Mouse (Mus musculus) liver, adult 2 months (tissue): Measurements from ENCODE around the gene Gm20741. TPM values are rescaled to one million over a fixed set of nuclear protein-coding genes. Genes with fewer than 3 reads are reported as not detected.

Source experiments
- DNase-seq: peaks from one replicate; pipeline ENCODE4 v3.0.0-alpha.2; 2011; ENCODE audit warnings: low read depth, low spot score; ENCODE audit errors: extremely low read depth
- H3K27ac ChIP-seq: fragments of 200-500 bp; replicated peaks from 2 replicates; pipeline ENCODE4 v1.5.1; 2012; ENCODE audit warnings: low read depth, mild to moderate bottlenecking, control low read depth, inconsistent platforms, low read length; ENCODE audit not compliant: insufficient read depth
- H3K27me3 ChIP-seq: fragments of 200-500 bp; 2 replicates; pipeline ENCODE4 v1.6.1; 2012; ENCODE audit warnings: mild to moderate bottlenecking, moderate library complexity, low read length, inconsistent platforms; ENCODE audit not compliant: control insufficient read depth, insufficient read depth
- H3K36me3 ChIP-seq: fragments of 200-500 bp; 2 replicates; pipeline ENCODE4 v1.6.1; 2012; ENCODE audit warnings: low read length, inconsistent platforms; ENCODE audit not compliant: control insufficient read depth, insufficient read depth
- H3K4me1 ChIP-seq: fragments of 200-500 bp; 2 replicates; pipeline ENCODE4 v1.6.1; 2011; ENCODE audit warnings: low read length; ENCODE audit not compliant: control insufficient read depth, insufficient read depth
- H3K4me3 ChIP-seq: fragments of 200-500 bp; 2 replicates; pipeline ENCODE4 v1.5.1; 2011; ENCODE audit warnings: low read depth, mild to moderate bottlenecking, control low read depth, low read length, moderate library complexity; ENCODE audit not compliant: insufficient read depth
- H3K79me2 ChIP-seq: fragments of 200-500 bp; 2 replicates; pipeline ENCODE4 v1.6.1; 2012; ENCODE audit warnings: inconsistent platforms, mild to moderate bottlenecking, low read length, moderate library complexity; ENCODE audit not compliant: control insufficient read depth, insufficient read depth
- H3K9ac ChIP-seq: fragments of 200-500 bp; 2 replicates; pipeline ENCODE4 v1.6.1; 2012; ENCODE audit warnings: low read depth, mild to moderate bottlenecking, control low read depth, inconsistent platforms, low read length
- CTCF ChIP-seq: fragments of 200-500 bp; IDR thresholded peaks from 2 replicates; pipeline ENCODE4 v1.5.1; 2011; ENCODE audit warnings: low read depth, low read length, control low read depth
- POLR2A ChIP-seq: fragments of 200-500 bp; IDR thresholded peaks from 2 replicates; pipeline ENCODE4 v1.6.1; 2011; ENCODE audit warnings: low read length, control low read depth; ENCODE audit not compliant: insufficient read depth; ENCODE audit errors: extremely low read depth
- WGBS: fragments of 180-500 bp; shearing (Covaris S2); methylation state at CpG from one replicate; pipeline ENCODE4 v1.1.7; 2018; 5-methylcytosine and 5-hydroxymethylcytosine counted together
- polyA plus RNA-seq: library from polyadenylated mRNA; depleted of rRNA; stranded (reverse); fragments of >200 nt; gene quantifications from 2 replicates; pipeline ENCODE4 v1.2.3, GENCODE M21; 2012; rRNA removed
- total RNA-seq: library from RNA; depleted of rRNA; stranded (reverse); fragments of >200 nt; gene quantifications from 2 replicates; pipeline ENCODE4 v1.2.3, GENCODE M21; 2014; rRNA removed

Gene Gm20741
- total and polyA plus RNA-seq, 2 experiments = not detected

GRCm38 (mm10) chr16:88823736-88824135 lies 11.7 kb upstream of the Gm20741 start:
- WGBS = 78% methylated on average over 3 of the region's 3 CpGs
- TF ChIP-seq CTCF = peak; percentile 66
- no peak for TF ChIP-seq POLR2A
- Histone ChIP-seq H3K79me2 (no peaks in the 10 kb centered on the region), H3K4me3 (no peak overlapping the region), H3K27me3 (no peaks in the 10 kb centered on the region), H3K4me1 (no peaks in the 10 kb centered on the region), H3K9ac (no peak overlapping the region), H3K36me3 (no peaks in the 10 kb centered on the region), H3K27ac (no peak overlapping the region)
- peak; percentile 56 for DNase-seq

- no peak within 1 kb of the TSS for H3K9ac ChIP-seq
- H3K4me3 ChIP-seq = no peak within 1 kb of the TSS
- H3K4me1 ChIP-seq = no peaks in the 10 kb centered on the region
- no peak within 1 kb of the TSS for H3K27ac ChIP-seq
- WGBS = 72% methylated on average over 3 of the region's 3 CpGs
- H3K79me2 ChIP-seq = no peaks in the 10 kb centered on the region
- TF ChIP-seq POLR2A (no peak), CTCF (no peak)
- H3K27me3 ChIP-seq = no peaks in the 10 kb centered on the region
- no peaks in the 10 kb centered on the region for H3K36me3 ChIP-seq
- no peak for DNase-seq
Observed at GRCm38 (mm10) chr16:88820066-88820465, 8.0 kb upstream of the Gm20741 start, which contains the start of gene Krtap15. TSS of gene Krtap15 (plus strand) at chr16:88820215.

- H3K27ac ChIP-seq = no peak overlapping the region
- DNase-seq = no peak
- no peaks in the 10 kb centered on the region for H3K79me2 ChIP-seq
- H3K27me3 ChIP-seq = no peaks in the 10 kb centered on the region
- WGBS = 63% methylated on average over 2 of the region's 2 CpGs
- no peaks in the 10 kb centered on the region for H3K36me3 ChIP-seq
- no peak overlapping the region for H3K4me3 ChIP-seq
- TF ChIP-seq POLR2A (no peak), CTCF (no peak)
- no peaks in the 10 kb centered on the region for H3K4me1 ChIP-seq
- H3K9ac ChIP-seq = no peak overlapping the region
Observed at GRCm38 (mm10) chr16:88786786-88787185, 25.2 kb downstream of the Gm20741 start.

- TF ChIP-seq CTCF (no peak), POLR2A (no peak)
- no peaks in the 10 kb centered on the region for H3K36me3 ChIP-seq
- WGBS = 84% methylated on average over 6 of the region's 6 CpGs
Observed at GRCm38 (mm10) chr16:88777596-88777995, 34.4 kb downstream of the Gm20741 start, which contains the start of gene Gm5965. TSS of gene Gm5965 (plus strand) at chr16:88777896.

DNA sequence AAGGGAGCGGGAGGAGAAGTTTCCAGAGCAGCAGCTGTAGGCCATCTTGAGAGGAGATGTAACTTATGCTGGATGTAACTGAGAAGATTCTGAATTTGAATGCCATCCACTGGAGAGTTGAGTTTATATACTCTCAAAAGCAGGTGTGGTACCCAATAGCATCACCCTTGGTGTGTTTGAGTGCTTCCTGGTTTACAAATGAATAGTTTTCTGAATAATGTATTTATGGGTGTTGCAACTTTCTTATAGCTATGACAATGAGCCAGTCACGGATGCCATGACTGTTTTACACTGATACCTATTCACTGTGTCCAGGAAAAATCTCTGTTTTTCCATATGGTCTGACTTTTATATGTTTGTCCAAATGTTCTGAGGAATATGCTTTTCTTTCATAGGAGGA lies 37.9 kb downstream of the Gm20741 start, which contains the start of gene 2310057N15Rik:
Gene 2310057N15Rik, minus strand, starts transcription at position 101 of the 400 bp plus-strand sequence.
- no peaks in the 10 kb centered on the region for H3K79me2 ChIP-seq
- 83% methylated on average over 2 of the region's 2 CpGs for WGBS
- no peak within 1 kb of the TSS for H3K4me3 ChIP-seq
- no peaks in the 10 kb centered on the region for H3K4me1 ChIP-seq
- H3K9ac ChIP-seq = no peak within 1 kb of the TSS
- no peak within 1 kb of the TSS for H3K27ac ChIP-seq
- no peaks in the 10 kb centered on the region for H3K36me3 ChIP-seq
- DNase-seq = no peak
- no peak for TF ChIP-seq POLR2A
- TF ChIP-seq CTCF = no peak
- no peaks in the 10 kb centered on the region for H3K27me3 ChIP-seq

More at GRCm38 (mm10) chr16:88777596-88777995, 34.4 kb downstream of the Gm20741 start, which contains the start of gene Gm5965:
- no peak for DNase-seq
- H3K27me3 ChIP-seq = no peaks in the 10 kb centered on the region
- no peaks in the 10 kb centered on the region for H3K79me2 ChIP-seq
- H3K4me3 ChIP-seq = no peak within 1 kb of the TSS
- H3K9ac ChIP-seq = no peak within 1 kb of the TSS
- H3K4me1 ChIP-seq = no peaks in the 10 kb centered on the region
- no peak within 1 kb of the TSS for H3K27ac ChIP-seq

Other genes starting within 250 kb of the Gm20741 start
- 0.13 and 0.37 TPM in 2 replicates for gene Cldn8, start 249.0 kb downstream of the Gm20741 start, total RNA-seq
- gene Cldn8, start 249.0 kb downstream of the Gm20741 start, polyA plus RNA-seq = 0.05 TPM in 1 of 2 replicates, not detected in the other
- gene Krtap24-1, start 199.9 kb downstream of the Gm20741 start, total RNA-seq = not detected in 2 replicates
- gene Krtap24-1, start 199.9 kb downstream of the Gm20741 start, polyA plus RNA-seq = not detected in 2 replicates
- not detected in 2 replicates for gene 2310079G19Rik, start 184.6 kb downstream of the Gm20741 start, total RNA-seq
- gene 2310079G19Rik, start 184.6 kb downstream of the Gm20741 start, polyA plus RNA-seq = not detected in 2 replicates
- not detected in 2 replicates for gene Krtap26-1, start 164.4 kb downstream of the Gm20741 start, total RNA-seq
- gene Krtap26-1, start 164.4 kb downstream of the Gm20741 start, polyA plus RNA-seq = not detected in 2 replicates
- gene Krtap27-1, start 140.5 kb downstream of the Gm20741 start, total RNA-seq = not detected in 2 replicates
- gene Krtap27-1, start 140.5 kb downstream of the Gm20741 start, polyA plus RNA-seq = not detected in 2 replicates
- gene 2310061N02Rik, start 104.3 kb downstream of the Gm20741 start, total RNA-seq = not detected in 2 replicates
- gene 2310061N02Rik, start 104.3 kb downstream of the Gm20741 start, polyA plus RNA-seq = not detected in 2 replicates
- gene Krtap13-1, start 83.4 kb downstream of the Gm20741 start, total RNA-seq = not detected in 2 replicates
- not detected in 2 replicates for gene Krtap13-1, start 83.4 kb downstream of the Gm20741 start, polyA plus RNA-seq
- not detected in 2 replicates for gene Krtap13, start 60.6 kb downstream of the Gm20741 start, total RNA-seq
- gene Krtap13, start 60.6 kb downstream of the Gm20741 start, polyA plus RNA-seq = not detected in 2 replicates
- not detected in 2 replicates for gene 2310034C09Rik, start 53.4 kb downstream of the Gm20741 start, total RNA-seq
- gene 2310034C09Rik, start 53.4 kb downstream of the Gm20741 start, polyA plus RNA-seq = not detected in 2 replicates
- gene 2310057N15Rik, start 38.0 kb downstream of the Gm20741 start, total RNA-seq = not detected in 2 replicates
- not detected in 2 replicates for gene 2310057N15Rik, start 38.0 kb downstream of the Gm20741 start, polyA plus RNA-seq
- not detected in 2 replicates for gene Gm5965, start 34.3 kb downstream of the Gm20741 start, total RNA-seq
- gene Gm5965, start 34.3 kb downstream of the Gm20741 start, polyA plus RNA-seq = not detected in 2 replicates
- not detected in 2 replicates for gene Krtap15, start 8.0 kb upstream of the Gm20741 start, total RNA-seq
- gene Krtap15, start 8.0 kb upstream of the Gm20741 start, polyA plus RNA-seq = not detected in 2 replicates
- not detected in 2 replicates for gene Krtap14, start 13.9 kb upstream of the Gm20741 start, total RNA-seq
- not detected in 2 replicates for gene Krtap14, start 13.9 kb upstream of the Gm20741 start, polyA plus RNA-seq
- gene Krtap19-1, start 57.2 kb upstream of the Gm20741 start, total RNA-seq = not detected in 2 replicates
- gene Krtap19-1, start 57.2 kb upstream of the Gm20741 start, polyA plus RNA-seq = not detected in 2 replicates
- not detected in 2 replicates for gene Krtap19-2, start 62.0 kb upstream of the Gm20741 start, total RNA-seq
- gene Krtap19-2, start 62.0 kb upstream of the Gm20741 start, polyA plus RNA-seq = not detected in 2 replicates
- not detected in 2 replicates for gene Krtap19-3, start 65.8 kb upstream of the Gm20741 start, total RNA-seq
- not detected in 2 replicates for gene Krtap19-3, start 65.8 kb upstream of the Gm20741 start, polyA plus RNA-seq
- gene Krtap19-4, start 72.9 kb upstream of the Gm20741 start, total RNA-seq = not detected in 2 replicates
- gene Krtap19-4, start 72.9 kb upstream of the Gm20741 start, polyA plus RNA-seq = not detected in 2 replicates
- not detected in 2 replicates for gene Krtap19-5, start 84.2 kb upstream of the Gm20741 start, total RNA-seq
- gene Krtap19-5, start 84.2 kb upstream of the Gm20741 start, polyA plus RNA-seq = not detected in 2 replicates
- gene Krtap19-9b, start 120.0 kb upstream of the Gm20741 start, total RNA-seq = not detected in 2 replicates
- gene Krtap19-9b, start 120.0 kb upstream of the Gm20741 start, polyA plus RNA-seq = not detected in 2 replicates
- not detected in 2 replicates for gene Krtap16-3, start 150.7 kb upstream of the Gm20741 start, total RNA-seq
- not detected in 2 replicates for gene Krtap16-3, start 150.7 kb upstream of the Gm20741 start, polyA plus RNA-seq
- gene Krtap22-2, start 198.5 kb upstream of the Gm20741 start, total RNA-seq = not detected in 2 replicates
- not detected in 2 replicates for gene Krtap22-2, start 198.5 kb upstream of the Gm20741 start, polyA plus RNA-seq
- gene Gm10229, start 203.1 kb upstream of the Gm20741 start, total RNA-seq = not detected in 2 replicates
- not detected in 2 replicates for gene Gm10229, start 203.1 kb upstream of the Gm20741 start, polyA plus RNA-seq
- not detected in 2 replicates for gene Krtap6-1, start 219.5 kb upstream of the Gm20741 start, total RNA-seq
- gene Krtap6-1, start 219.5 kb upstream of the Gm20741 start, polyA plus RNA-seq = not detected in 2 replicates
- gene Gm10228, start 229.3 kb upstream of the Gm20741 start, total RNA-seq = not detected in 2 replicates
- not detected in 2 replicates for gene Gm10228, start 229.3 kb upstream of the Gm20741 start, polyA plus RNA-seq
- gene Krtap6-5, start 235.7 kb upstream of the Gm20741 start, total RNA-seq = not detected in 2 replicates
- not detected in 2 replicates for gene Krtap6-5, start 235.7 kb upstream of the Gm20741 start, polyA plus RNA-seq